Mouse (Mus musculus) embryonic fibroblast, embryonic 13.5 days (primary cell): ENCODE measurements around the gene Spata31d1b. TPM values are rescaled to one million over a fixed set of nuclear protein-coding genes. Genes with fewer than 3 reads are reported as not detected.
"Not testable (repeated sequence)": the region's sequence is repeated elsewhere in the genome, so short reads cannot be mapped to it uniquely, and the experiment has no call there.

Experiments
- H3K27ac ChIP-seq: 2 replicates; pipeline ENCODE4 v1.5.1; 2012; ENCODE audit warnings: low read length, control low read depth, inconsistent platforms; ENCODE audit not compliant: insufficient read depth
- H3K4me1 ChIP-seq: 2 replicates; pipeline ENCODE4 v1.6.1; 2011; ENCODE audit warnings: low read length; ENCODE audit not compliant: control insufficient read depth, insufficient read depth
- H3K4me3 ChIP-seq: 2 replicates; pipeline ENCODE4 v1.5.1; 2011; ENCODE audit warnings: mild to moderate bottlenecking, control low read depth, low read length; ENCODE audit not compliant: insufficient read depth
- CTCF ChIP-seq: IDR thresholded peaks from 2 replicates; pipeline ENCODE4 v1.5.1; 2011; ENCODE audit warnings: mild to moderate bottlenecking, control low read depth, low read length, moderate library complexity, borderline replicate concordance; ENCODE audit not compliant: insufficient read depth
- POLR2A ChIP-seq: IDR thresholded peaks from 2 replicates; pipeline ENCODE4 v1.6.1; 2011; ENCODE audit warnings: low read depth, mild to moderate bottlenecking, control low read depth, low read length, moderate library complexity
- polyA plus RNA-seq: library from polyadenylated mRNA; stranded (reverse); fragments of >200 nt; gene quantifications from 2 replicates; pipeline ENCODE4 v1.2.4, GENCODE M21; 2011; ENCODE audit warnings: low read depth; ENCODE audit not compliant: missing spikeins, insufficient read length

Gene Spata31d1b
- polyA plus RNA-seq, 1 experiment, result not detected

DNA sequence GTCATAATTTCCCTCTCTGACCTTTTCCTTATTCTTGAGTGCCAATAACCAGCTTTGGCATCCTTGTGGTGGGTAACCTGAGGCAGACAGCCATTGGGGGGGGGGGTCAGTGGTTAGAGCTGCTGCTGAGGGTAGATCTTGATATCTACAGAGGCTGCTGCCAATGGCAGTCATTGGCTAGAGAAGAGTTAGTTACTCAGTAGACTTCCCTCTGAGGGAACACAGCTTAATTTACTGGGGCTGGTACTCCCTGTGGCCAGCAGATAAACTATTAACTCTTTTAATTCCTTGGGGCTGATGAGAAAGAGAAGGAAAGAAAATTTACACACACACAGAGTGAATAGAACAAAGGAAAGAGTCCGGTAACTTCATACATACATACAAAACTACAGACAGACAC, 7.4 kb downstream of the Spata31d1b start:
- H3K27ac ChIP-seq, result no peak overlapping the region
- TF ChIP-seq POLR2A (no peak), CTCF (no peak)
- H3K4me3 ChIP-seq, result no peak overlapping the region
- no peaks in the 10 kb centered on the region for H3K4me1 ChIP-seq

DNA sequence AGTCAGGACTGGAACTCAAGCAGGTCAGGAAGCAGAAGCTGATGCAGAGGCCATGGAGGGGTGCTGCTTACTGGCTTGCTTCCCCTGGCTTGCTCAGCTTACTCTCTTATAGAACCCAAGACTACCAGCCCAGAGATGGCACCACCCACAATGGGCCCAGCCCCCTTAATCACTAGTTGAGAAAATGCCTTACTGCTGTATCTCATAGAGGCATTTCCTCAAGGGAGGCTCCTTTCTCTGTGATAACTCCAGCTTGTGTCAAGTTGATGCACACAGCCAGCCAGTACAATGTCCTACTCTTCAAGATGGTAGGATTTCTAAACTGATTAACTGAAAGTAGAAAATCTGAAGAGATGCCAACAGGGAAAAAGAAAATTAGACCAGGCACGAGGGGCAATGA, 10.0 kb downstream of the Spata31d1b start:
- H3K27ac ChIP-seq, H3K4me3 ChIP-seq, H3K4me1 ChIP-seq: not testable (repeated sequence)

DNA sequence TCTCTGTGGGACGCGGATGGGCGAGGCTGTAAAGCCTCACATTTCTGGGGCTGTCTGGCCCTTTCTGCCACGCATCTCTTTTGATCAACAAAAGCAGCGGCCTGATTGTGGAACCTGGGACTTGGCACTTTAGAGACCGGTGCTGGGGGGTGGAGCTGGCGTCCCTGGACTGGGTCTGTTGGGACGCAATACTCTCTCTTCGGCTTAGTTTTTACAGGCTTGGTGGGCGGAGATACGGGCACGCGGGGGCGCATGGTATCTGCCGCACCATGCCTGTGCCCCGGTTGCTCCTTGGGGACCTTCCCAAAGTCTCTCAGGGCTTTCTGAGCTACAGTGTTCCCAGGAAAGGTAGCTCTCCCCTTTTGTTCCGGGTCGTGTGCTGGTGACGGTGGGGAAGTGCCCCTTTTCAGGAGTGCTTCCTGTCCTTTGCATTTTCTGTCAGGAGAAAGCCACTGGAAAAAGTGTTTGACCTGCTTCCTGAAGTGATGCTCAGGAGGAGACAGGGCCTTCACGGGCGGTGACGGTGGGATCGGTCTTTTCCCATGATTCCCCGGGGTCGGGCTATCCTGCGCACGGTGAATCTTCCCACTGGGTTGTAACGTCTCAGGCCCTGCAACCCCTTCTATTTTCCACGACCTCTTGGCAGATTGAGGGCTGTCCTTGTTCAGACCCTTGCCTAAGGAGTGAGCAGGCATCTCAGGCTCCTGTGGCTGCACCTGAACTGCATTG, 14.2 kb downstream of the Spata31d1b start:
- Histone ChIP-seq H3K4me1 (no peaks in the 10 kb centered on the region), H3K4me3 (no peak overlapping the region), H3K27ac (no peak overlapping the region)
- TF ChIP-seq POLR2A (no peak), CTCF (no peak)

DNA sequence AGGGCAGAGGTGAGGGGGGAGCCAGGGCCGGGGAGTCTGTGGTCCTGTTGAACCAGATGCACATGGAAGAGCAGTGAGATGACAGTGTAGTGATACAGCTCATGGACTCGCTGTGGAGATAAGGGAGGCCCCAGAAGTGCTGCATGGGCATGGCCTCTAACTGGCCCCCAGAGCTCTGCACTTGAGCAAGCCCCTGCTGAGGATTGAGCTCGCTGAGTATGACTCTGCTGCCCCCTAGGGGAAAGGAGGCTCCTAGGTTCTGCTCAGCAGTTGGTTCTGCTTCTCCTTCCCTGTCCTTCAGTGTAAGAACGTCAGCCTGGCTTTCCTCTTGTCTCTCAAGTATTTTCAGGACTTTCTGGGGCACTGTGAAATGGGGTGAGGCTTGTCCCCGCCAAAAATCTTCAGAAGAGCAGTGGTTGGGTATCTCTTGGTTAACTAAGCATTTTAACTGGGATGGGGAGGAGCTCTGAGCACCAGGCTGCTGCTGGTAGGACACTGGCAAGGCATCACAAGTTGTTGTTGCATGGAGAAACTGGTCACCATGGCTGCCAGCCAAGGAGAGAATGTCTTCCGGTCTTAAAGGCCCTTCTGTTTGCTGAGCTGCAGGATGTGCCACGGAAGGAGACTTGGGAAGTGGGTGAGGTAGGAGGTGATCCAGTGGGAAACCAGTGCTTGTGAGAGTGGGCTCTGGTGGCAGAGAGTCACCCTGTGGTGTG, 16.5 kb downstream of the Spata31d1b start:
- TF ChIP-seq CTCF (peak; percentile 83), POLR2A (no peak)
- Histone ChIP-seq H3K4me1 (no peaks in the 10 kb centered on the region), H3K4me3 (no peak overlapping the region), H3K27ac (no peak overlapping the region)

DNA sequence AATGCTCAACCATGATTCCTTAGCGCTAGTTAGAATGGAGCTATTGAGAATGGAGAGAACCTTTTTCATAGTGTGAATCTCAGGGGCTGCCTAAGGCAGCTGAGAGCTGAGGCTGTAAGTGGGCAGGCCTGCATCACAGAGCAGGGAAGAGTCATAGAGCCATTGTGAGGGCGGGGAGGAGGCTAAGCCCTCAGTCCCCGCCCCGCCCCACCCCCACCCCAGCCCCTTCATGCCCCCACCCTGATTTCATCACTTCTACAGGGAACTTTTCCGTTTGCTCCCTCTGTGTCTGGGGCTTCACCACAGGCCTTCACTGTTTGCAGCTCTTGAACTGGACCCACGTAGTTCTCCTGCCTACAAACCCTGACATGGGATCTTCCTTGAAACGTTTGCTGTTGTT, 19.6 kb downstream of the Spata31d1b start, which contains the start of gene Spata31d1d:
Gene Spata31d1d (minus strand): TSS at position 101 of the 400 bp plus-strand sequence.
- Histone ChIP-seq H3K4me3 (no peak within 1 kb of the TSS), H3K27ac (no peak within 1 kb of the TSS), H3K4me1 (no peaks in the 10 kb centered on the region)
- TF ChIP-seq CTCF, result no peak
- TF ChIP-seq POLR2A, result no peak

DNA sequence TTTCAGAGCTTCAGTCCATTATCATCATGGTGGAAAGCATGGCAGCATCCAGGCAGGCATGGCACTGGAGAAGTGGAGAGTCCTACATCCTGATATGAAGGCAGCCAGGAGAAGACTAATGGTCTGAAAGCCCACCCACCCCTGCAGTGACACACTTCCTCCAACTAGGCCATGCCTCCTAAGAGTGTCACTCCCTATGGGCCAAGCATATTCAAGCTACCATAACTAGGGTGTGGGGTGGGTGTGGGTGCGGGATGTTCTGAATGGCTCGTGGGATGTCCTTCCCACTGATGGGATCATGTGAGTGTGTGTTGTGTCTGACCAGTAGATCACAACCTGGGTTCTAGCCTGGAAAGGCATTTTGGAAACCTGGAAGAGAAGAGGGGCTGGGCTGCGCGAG, 21.9 kb downstream of the Spata31d1b start:
- Histone ChIP-seq H3K4me1 (no peaks in the 10 kb centered on the region), H3K27ac (no peak overlapping the region), H3K4me3 (no peak overlapping the region)
- no peak for TF ChIP-seq CTCF
- no peak for TF ChIP-seq POLR2A

DNA sequence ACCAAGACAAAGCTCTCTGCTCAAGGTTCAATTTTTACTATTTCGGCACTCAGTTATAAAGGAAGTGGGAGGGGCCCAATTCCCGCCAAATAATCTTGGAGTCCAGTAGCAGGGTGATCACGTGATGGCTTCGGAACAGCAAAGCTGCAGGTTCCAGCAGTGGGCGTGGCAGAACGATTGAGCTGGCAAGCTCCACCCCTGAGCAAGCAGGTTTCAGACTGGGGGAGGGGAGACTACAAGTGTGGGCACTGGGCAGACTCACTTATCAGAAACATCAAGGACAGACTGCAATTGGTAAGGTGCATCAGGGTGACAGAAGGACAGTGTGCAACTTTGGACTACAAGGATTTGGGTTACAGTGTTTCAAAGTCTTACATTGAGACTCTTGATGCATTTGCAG, 22.3 kb downstream of the Spata31d1b start:
- not testable (repeated sequence) for H3K27ac ChIP-seq, H3K4me1 ChIP-seq, H3K4me3 ChIP-seq

DNA sequence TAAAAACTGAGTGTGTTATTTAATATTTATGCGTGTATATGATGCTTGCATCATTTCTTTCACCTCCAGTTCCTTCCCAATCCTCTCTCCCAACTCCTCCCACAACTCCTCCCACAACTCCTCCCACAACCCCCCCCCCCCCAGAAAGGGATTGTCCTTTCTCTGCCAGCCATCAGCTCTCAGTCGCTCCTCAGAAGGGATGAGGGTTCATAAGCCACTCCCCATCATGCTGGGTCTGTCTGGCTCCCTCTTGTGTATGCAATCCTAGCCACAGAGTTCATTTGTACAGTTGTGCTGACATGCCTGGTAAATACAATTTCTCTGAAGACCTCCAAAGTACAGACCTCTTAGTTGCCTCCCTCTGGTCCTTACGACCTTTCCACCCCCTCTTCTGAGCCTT, 23.1 kb downstream of the Spata31d1b start:
- TF ChIP-seq CTCF (no peak), POLR2A (no peak)
- Histone ChIP-seq H3K4me3 (no peak overlapping the region), H3K27ac (no peak overlapping the region), H3K4me1 (no peaks in the 10 kb centered on the region)

DNA sequence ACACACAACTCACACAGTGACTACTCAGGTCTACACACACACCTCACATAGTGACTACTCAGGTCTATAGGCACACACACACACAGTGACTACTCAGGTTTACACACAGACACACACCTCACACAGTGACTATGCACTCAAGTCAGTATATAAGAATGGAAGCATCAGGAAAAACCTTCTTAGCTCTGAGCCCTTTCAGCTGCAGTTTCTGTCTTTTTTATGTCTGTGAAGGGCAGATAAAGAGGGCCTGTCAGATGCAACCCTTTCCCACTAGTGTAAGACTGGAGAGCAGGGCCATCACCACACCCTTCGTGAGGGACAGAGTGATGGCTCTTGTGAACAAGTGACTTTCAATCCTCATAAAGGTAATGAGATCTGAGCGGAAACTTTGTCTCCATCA, 26.4 kb downstream of the Spata31d1b start:
- H3K27ac ChIP-seq, result no peak overlapping the region
- no peak overlapping the region for H3K4me3 ChIP-seq
- TF ChIP-seq POLR2A (no peak), CTCF (no peak)
- H3K4me1 ChIP-seq, result no peaks in the 10 kb centered on the region

DNA sequence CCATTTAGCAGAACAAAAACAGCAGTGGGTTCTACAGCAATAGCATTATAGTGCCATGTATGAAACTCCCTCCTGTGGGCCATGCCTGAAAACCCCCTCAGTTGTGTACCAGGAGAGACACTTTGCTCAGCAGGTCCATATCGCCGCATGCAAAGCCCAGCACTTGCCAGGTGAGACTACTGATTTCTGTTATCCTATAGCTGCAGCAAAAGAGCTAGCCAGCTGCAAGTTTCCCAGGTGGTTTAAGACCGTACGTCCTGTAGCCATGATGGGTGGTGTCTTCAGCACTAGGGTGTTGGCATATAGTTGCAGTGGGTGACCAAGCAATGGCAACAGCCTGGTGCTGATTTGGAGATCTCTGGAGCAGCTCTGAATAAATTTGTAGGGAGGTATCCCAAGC, 27.3 kb downstream of the Spata31d1b start:
- TF ChIP-seq POLR2A, result no peak
- no peak for TF ChIP-seq CTCF

More for the DNA sequence above, 27.3 kb downstream of the Spata31d1b start:
- no peak overlapping the region for H3K4me3 ChIP-seq
- H3K27ac ChIP-seq, result no peak overlapping the region
- no peaks in the 10 kb centered on the region for H3K4me1 ChIP-seq
